Mouse (Mus musculus) kidney, embryonic 15.5 days (tissue): Measurements from ENCODE around the gene Oxtr. TPM values are rescaled to one million over a fixed set of nuclear protein-coding genes. Genes with fewer than 3 reads are reported as not detected.
A peak's percentile ranks its signal among the peaks of the same experiment; 100 is the strongest.

Experiments
- ATAC-seq: fragments of 200-750 bp; cut with Nextera tagmentation; replicated peaks from 2 replicates; pipeline ENCODE4 v1.8.0; 2017; ENCODE audit warnings: moderate TSS enrichment; ENCODE audit not compliant: low FRiP score
- H3K27ac ChIP-seq: fragments of 300-500 bp; sonication (generic); 2 replicates; pipeline ENCODE4 v1.5.1; 2015; ENCODE audit warnings: mild to moderate bottlenecking, inconsistent platforms
- H3K27me3 ChIP-seq: fragments of 300-500 bp; sonication (generic); 2 replicates; pipeline ENCODE4 v1.6.1; 2015; ENCODE audit warnings: inconsistent platforms
- H3K36me3 ChIP-seq: fragments of 300-500 bp; sonication (generic); 2 replicates; pipeline ENCODE4 v1.6.1; 2015; ENCODE audit warnings: inconsistent platforms
- H3K4me1 ChIP-seq: fragments of 300-500 bp; sonication (generic); 2 replicates; pipeline ENCODE4 v1.6.1; 2015; ENCODE audit warnings: inconsistent platforms
- H3K4me2 ChIP-seq: fragments of 300-500 bp; sonication (generic); 2 replicates; pipeline ENCODE4 v1.6.1; 2015; ENCODE audit warnings: moderate library complexity, mild to moderate bottlenecking, inconsistent platforms
- H3K4me3 ChIP-seq: fragments of 300-500 bp; sonication (generic); replicated peaks from 2 replicates; pipeline ENCODE4 v1.5.1; 2015; ENCODE audit warnings: mild to moderate bottlenecking, inconsistent platforms
- H3K9ac ChIP-seq: fragments of 300-500 bp; sonication (generic); 2 replicates; pipeline ENCODE4 v1.6.1; 2015; ENCODE audit warnings: mild to moderate bottlenecking, inconsistent platforms
- H3K9me3 ChIP-seq: fragments of 300-500 bp; sonication (generic); replicated peaks from 2 replicates; pipeline ENCODE4 v1.6.1; 2016; ENCODE audit warnings: inconsistent platforms
- WGBS: fragments of 180-500 bp; shearing (Covaris S2); methylation state at CpG from one replicate; pipeline ENCODE4 v1.1.7; 2015; ENCODE audit warnings: mixed read lengths; 5-methylcytosine and 5-hydroxymethylcytosine counted together
- polyA plus RNA-seq: library from polyadenylated mRNA; unstranded; fragments of >200 nt; fragmentation: Nextera tagmentation; extraction: Ambion mirVana; gene quantifications from 2 replicates; pipeline ENCODE4 v1.2.1, GENCODE M21; 2015

Gene Oxtr
- polyA plus RNA-seq, 1 experiment from 2014 or later, result 6.0 TPM

DNA sequence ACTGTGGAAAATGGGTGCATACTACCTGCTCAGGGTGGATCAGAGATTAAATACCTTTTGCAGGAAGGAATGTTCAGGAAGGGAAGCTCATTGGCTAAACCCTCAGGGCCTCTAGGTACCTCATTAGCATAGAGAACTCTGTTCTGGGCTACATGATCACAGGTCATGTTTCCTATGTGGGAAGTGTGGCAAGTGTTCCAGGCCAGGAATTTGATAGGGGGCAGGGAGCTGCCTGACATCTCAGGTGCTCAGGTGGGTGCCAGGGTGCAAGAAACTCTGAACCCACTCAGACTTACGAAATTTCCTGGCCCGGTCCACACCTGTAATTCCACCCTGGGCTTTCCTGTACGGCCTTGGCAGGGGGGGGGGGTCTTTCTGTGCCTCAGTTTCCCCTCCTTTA lies 9.0 kb upstream of the Oxtr start:
- ATAC-seq, result no peak
- no peak overlapping the region for H3K4me2 ChIP-seq
- H3K4me1 ChIP-seq, result peaks cover 25% of the 10 kb centered on the region
- no peaks in the 10 kb centered on the region for H3K36me3 ChIP-seq
- no peak overlapping the region for H3K27ac ChIP-seq
- no peaks in the 10 kb centered on the region for H3K27me3 ChIP-seq
- H3K9me3 ChIP-seq, result no peaks in the 10 kb centered on the region
- H3K9ac ChIP-seq, result no peak overlapping the region
- WGBS, result 88% methylated on average over 3 of the region's 3 CpGs
- no peak overlapping the region for H3K4me3 ChIP-seq

- Histone ChIP-seq H3K9ac (no peak overlapping the region), H3K4me3 (no peak overlapping the region), H3K36me3 (no peaks in the 10 kb centered on the region), H3K4me1 (peaks cover 25% of the 10 kb centered on the region), H3K27me3 (no peaks in the 10 kb centered on the region), H3K27ac (no peak overlapping the region), H3K9me3 (no peaks in the 10 kb centered on the region), H3K4me2 (no peak overlapping the region)
- no peak for ATAC-seq
- 69% methylated on average over 2 of the region's 2 CpGs for WGBS
These were observed 7.7 kb upstream of the Oxtr start for GRCm38 (mm10) chr6:112497456-112497855.

GRCm38 (mm10) chr6:112496291-112497060 lies 6.7 kb upstream of the Oxtr start:
- H3K4me2 ChIP-seq, result no peak overlapping the region
- no peaks in the 10 kb centered on the region for H3K36me3 ChIP-seq
- no peak overlapping the region for H3K4me3 ChIP-seq
- H3K4me1 ChIP-seq, result peaks cover 33% of the 10 kb centered on the region
- H3K27ac ChIP-seq, result peak overlapping the region; percentile 87
- no peak overlapping the region for H3K9ac ChIP-seq
- no peaks in the 10 kb centered on the region for H3K9me3 ChIP-seq
- WGBS, result 47% methylated on average over 8 of the region's 8 CpGs
- no peaks in the 10 kb centered on the region for H3K27me3 ChIP-seq
- ATAC-seq, result no peak

DNA sequence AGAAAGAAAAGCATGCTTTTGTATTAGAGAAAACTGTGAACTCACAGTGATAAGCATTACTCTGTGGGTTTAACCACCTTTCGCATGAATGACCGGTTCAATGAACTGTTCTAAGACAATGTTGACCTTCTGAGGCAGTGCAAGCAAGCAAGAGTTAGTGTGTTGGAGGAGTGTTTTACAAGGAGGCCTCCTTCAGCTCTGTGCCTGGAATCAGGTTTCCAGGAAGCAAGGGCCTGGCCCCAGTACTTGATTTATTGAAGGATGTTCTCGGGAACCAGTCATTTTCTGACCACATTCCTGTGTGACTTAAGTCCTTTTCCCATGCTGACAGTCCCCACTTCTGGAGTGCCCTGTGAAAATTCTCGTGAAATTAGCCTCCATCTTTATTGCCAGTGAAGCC lies 5.5 kb upstream of the Oxtr start:
- Histone ChIP-seq H3K4me1 (peaks cover 44% of the 10 kb centered on the region), H3K9ac (no peak overlapping the region), H3K4me2 (peak overlapping the region; percentile 36), H3K27ac (peak overlapping the region; percentile 87), H3K9me3 (no peaks in the 10 kb centered on the region), H3K36me3 (no peaks in the 10 kb centered on the region), H3K4me3 (no peak overlapping the region), H3K27me3 (peaks cover 5% of the 10 kb centered on the region)
- peak; percentile 55 for ATAC-seq
- WGBS, result 7% methylated on average over 4 of the region's 4 CpGs

- ATAC-seq, result peak; percentile 81
- 11% methylated on average over 10 of the region's 10 CpGs for WGBS
- no peaks in the 10 kb centered on the region for H3K9me3 ChIP-seq
- H3K9ac ChIP-seq, result no peak overlapping the region
- peak overlapping the region; percentile 87 for H3K27ac ChIP-seq
- H3K27me3 ChIP-seq, result peaks cover 10% of the 10 kb centered on the region
- peaks cover 49% of the 10 kb centered on the region for H3K4me1 ChIP-seq
- H3K4me3 ChIP-seq, result no peak overlapping the region
- no peaks in the 10 kb centered on the region for H3K36me3 ChIP-seq
- peak overlapping the region; percentile 36 for H3K4me2 ChIP-seq
These were observed 4.9 kb upstream of the Oxtr start for GRCm38 (mm10) chr6:112494620-112495081.

- H3K27ac ChIP-seq, result no peak overlapping the region
- no peak overlapping the region for H3K4me2 ChIP-seq
- H3K27me3 ChIP-seq, result peaks cover 23% of the 10 kb centered on the region
- no peaks in the 10 kb centered on the region for H3K36me3 ChIP-seq
- ATAC-seq, result no peak
- H3K9me3 ChIP-seq, result no peaks in the 10 kb centered on the region
- 85% methylated on average over 9 of the region's 9 CpGs for WGBS
- H3K9ac ChIP-seq, result no peak overlapping the region
- peaks cover 62% of the 10 kb centered on the region for H3K4me1 ChIP-seq
- no peak overlapping the region for H3K4me3 ChIP-seq
These were observed 3.6 kb upstream of the Oxtr start for GRCm38 (mm10) chr6:112493371-112493770.

- Histone ChIP-seq H3K4me3 (no peak overlapping the region), H3K4me2 (no peak overlapping the region), H3K36me3 (no peaks in the 10 kb centered on the region), H3K9ac (no peak overlapping the region), H3K27me3 (peaks cover 30% of the 10 kb centered on the region), H3K4me1 (peaks cover 64% of the 10 kb centered on the region), H3K27ac (no peak overlapping the region), H3K9me3 (no peaks in the 10 kb centered on the region)
- WGBS, result 89% methylated on average over 6 of the region's 6 CpGs
- no peak for ATAC-seq
These were observed 2.9 kb upstream of the Oxtr start for GRCm38 (mm10) chr6:112492656-112493055.

DNA sequence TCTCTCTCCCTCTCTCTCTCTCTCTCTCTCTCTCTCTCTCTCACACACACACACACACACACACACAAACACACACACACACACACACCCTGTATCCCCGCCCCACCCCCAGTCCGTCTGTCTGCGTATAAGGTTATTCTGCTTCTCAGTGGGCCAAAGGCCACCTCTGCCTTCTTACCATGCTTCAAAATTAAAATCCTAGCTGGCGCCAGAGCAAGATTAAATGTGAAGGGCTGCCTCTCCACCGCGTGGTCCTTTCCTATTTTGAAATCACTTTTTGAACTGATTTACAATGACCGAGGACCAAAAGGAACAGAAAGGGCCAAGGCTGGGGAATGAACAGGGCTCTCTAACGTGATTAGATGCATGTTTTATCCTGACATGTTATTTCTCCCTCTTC lies 1.8 kb upstream of the Oxtr start:
- peaks cover 42% of the 10 kb centered on the region for H3K27me3 ChIP-seq
- no peak for ATAC-seq
- H3K27ac ChIP-seq, result no peak overlapping the region
- peaks cover 62% of the 10 kb centered on the region for H3K4me1 ChIP-seq
- WGBS, result 60% methylated on average over 8 of the region's 8 CpGs
- H3K9ac ChIP-seq, result no peak overlapping the region
- H3K4me2 ChIP-seq, result peak overlapping the region; percentile 79; the same call in 1 of the 2 replicates
- H3K36me3 ChIP-seq, result no peaks in the 10 kb centered on the region
- no peaks in the 10 kb centered on the region for H3K9me3 ChIP-seq
- H3K4me3 ChIP-seq, result no peak overlapping the region

DNA sequence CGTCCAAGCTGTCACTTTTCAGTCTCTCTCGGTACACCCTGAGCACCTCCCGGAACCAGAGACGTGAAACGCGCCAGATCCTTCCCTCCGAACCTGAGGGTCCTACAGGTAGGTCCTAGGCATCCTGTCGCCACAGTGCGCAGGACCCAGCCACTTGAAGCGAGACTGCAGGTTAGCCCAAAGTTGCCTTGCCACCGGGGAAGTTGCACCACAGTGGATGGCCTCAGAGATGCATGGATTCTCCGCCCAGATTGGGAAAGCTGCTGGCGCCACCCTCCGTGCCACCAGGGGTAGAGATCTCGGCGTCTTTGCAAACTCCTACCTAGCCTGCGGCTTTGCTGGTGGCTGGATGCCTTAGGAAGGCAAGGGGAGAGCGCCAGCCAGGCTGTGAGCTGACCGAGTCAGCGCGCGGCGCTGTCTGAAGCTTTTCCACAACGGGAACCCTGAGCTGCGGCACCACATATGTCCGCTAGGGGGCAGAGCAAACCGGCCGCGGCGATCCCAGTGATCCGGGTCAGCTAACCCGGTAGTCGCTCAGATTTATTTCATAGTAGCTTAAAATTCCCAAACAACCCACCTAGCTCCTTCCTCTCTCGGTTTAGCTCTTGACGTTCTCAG lies 991 bp upstream of the Oxtr start:
- peaks cover 42% of the 10 kb centered on the region for H3K27me3 ChIP-seq
- ATAC-seq, result peak; percentile 57
- H3K9me3 ChIP-seq, result no peaks in the 10 kb centered on the region
- H3K36me3 ChIP-seq, result no peaks in the 10 kb centered on the region
- H3K4me2 ChIP-seq, result peak overlapping the region; percentile 79
- H3K27ac ChIP-seq, result no peak overlapping the region
- H3K4me3 ChIP-seq, result peak overlapping the region; percentile 45
- peak overlapping the region; percentile 43 for H3K9ac ChIP-seq
- peaks cover 54% of the 10 kb centered on the region for H3K4me1 ChIP-seq
- under 1% methylated on average over 35 of the region's 35 CpGs for WGBS

DNA sequence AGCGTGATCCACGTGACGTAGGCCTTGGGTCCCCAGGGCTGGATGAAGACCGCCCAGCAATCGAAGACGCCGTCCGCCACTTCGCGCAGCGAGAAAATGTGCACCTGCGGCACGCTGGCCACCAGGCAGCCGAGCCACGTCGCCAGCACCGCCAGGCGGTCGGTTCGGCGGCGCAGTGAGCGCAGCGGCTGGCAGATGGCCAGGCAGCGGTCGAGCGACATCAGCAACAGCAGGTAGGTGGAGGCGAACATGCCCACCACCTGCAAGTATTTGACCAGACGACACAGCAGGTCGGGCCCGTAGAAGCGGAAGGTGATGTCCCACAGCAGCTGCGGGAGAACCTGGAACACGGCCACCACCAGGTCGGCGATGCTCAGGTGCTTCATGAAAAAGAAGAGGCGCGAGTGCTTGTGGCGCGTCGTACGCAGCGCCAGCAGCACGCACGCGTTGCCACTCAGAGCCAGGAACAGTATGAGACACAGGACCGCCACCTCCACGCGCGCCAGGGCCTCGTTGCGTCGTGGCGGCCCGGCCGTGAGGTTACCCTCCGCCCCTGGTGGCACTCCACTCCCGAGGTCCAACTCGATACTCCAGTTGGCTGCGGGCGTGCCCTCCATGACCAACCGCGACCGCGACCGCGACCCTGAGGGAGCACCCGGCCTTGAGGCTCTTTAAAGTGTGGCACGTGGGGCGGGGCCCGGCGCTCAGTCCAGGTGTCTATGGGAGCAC lies 398 bp downstream of the Oxtr start:
- Histone ChIP-seq H3K9me3 (no peaks in the 10 kb centered on the region), H3K9ac (no peak overlapping the region), H3K4me3 (peak overlapping the region; percentile 45), H3K36me3 (no peaks in the 10 kb centered on the region), H3K4me1 (peaks cover 47% of the 10 kb centered on the region), H3K27ac (no peak overlapping the region), H3K4me2 (peak overlapping the region; percentile 79), H3K27me3 (peaks cover 42% of the 10 kb centered on the region)
- ATAC-seq, result no peak; the same call in 1 of the 2 replicates
- 4% methylated on average over 72 of the region's 72 CpGs for WGBS

- peaks cover 46% of the 10 kb centered on the region for H3K4me1 ChIP-seq
- 33% methylated on average over 24 of the region's 24 CpGs for WGBS
- H3K9me3 ChIP-seq, result no peaks in the 10 kb centered on the region
- no peaks in the 10 kb centered on the region for H3K36me3 ChIP-seq
- H3K4me2 ChIP-seq, result peak overlapping the region; percentile 79
- peak overlapping the region; percentile 45 for H3K4me3 ChIP-seq
- no peak overlapping the region for H3K27ac ChIP-seq
- peaks cover 42% of the 10 kb centered on the region for H3K27me3 ChIP-seq
- no peak for ATAC-seq
- no peak overlapping the region for H3K9ac ChIP-seq
These were observed 942 bp downstream of the Oxtr start for GRCm38 (mm10) chr6:112488821-112489180.

GRCm38 (mm10) chr6:112487993-112488392 lies 1.8 kb downstream of the Oxtr start:
- Histone ChIP-seq H3K27me3 (peaks cover 42% of the 10 kb centered on the region), H3K9ac (no peak overlapping the region), H3K36me3 (no peaks in the 10 kb centered on the region), H3K27ac (no peak overlapping the region), H3K4me2 (peak overlapping the region; percentile 79), H3K4me1 (peaks cover 46% of the 10 kb centered on the region), H3K9me3 (no peaks in the 10 kb centered on the region), H3K4me3 (peak overlapping the region; percentile 45)
- no peak for ATAC-seq
- WGBS, result 69% methylated on average over 5 of the region's 5 CpGs
